Mouse (Mus musculus) heart, postnatal 36 days (tissue): ENCODE measurements around the gene Gfod2. TPM values are rescaled to one million over a fixed set of nuclear protein-coding genes. Genes with fewer than 3 reads are reported as not detected.
A peak's percentile ranks its signal among the peaks of the same experiment; 100 is the strongest.

Experiments
- DNase-seq, 2 experiments: peaks; one replicate each; pipeline ENCODE4 v3.0.0; 2021 to 2022
- intact Hi-C: fragments of 180-260 bp; cut with DNase I; formaldehyde crosslinking; loops from one replicate; pipeline ENCODE4 v1.15.1; 2025
- total RNA-seq, 2 experiments: library from RNA; stranded (reverse); gene quantifications; 2 replicates each; pipeline ENCODE4 v1.2.3; 2021

Gene Gfod2
- total RNA-seq, 2 experiments from 2014 or later: 4.0 to 4.1 TPM

DNA sequence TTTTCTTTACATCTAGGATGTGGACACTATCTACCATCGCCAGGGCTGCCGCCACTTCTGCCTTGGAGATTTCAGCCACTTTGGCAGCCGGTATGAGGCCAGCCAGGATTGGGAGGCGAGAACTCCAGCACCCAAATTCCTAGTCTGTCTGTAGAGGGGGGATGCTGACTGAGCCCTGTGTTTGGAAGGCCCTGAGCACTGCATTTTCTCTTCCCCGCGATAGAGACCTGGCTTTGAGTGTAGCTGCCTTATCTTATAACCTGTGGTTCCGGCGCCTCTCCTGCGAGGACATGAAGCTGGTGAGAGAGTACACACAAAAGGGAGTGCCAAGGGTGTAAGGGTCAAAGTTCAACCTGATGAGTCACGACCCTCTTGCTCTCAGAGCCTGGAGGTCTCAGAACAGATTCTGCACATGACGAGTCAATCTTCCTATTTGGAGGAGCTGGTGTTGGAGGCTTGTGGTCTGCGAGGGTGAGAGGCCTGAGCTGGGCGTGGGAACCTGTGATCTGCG lies 70.2 kb downstream of the Gfod2 start:
- intact Hi-C loops: loop anchor here (5.0 to 10.0 kb wide), 3 partner anchors 51 to 121 kb away; partner anchors contain the start of genes Agrp, Atp6v0d1 and Ctcf
- no peak for DNase-seq

DNA sequence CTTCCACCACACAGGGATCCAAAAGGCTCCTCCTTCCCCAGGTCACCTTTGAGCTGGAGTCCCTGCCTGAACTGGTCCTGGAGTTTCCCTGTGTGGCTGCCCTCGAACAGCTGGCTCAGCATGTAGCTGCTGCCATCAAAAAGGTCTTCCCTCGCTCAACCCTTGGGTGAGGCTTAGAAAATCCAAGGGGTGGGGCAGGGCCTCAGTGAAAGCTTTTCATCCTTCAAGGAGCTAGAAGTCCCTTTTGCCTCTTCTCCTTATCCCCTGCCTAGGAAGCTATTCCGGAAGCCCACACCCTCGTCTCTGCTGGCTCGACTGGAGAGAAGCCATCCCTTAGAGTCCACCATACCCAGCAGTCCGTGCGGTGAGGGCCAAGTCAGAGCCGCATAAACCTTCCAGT lies 71.0 kb downstream of the Gfod2 start:
- intact Hi-C loops: loop anchor here (5.0 to 10.0 kb wide), 3 partner anchors 50 to 120 kb away; partner anchors contain the start of genes Agrp, Atp6v0d1 and Ctcf
- DNase-seq: no peak

DNA sequence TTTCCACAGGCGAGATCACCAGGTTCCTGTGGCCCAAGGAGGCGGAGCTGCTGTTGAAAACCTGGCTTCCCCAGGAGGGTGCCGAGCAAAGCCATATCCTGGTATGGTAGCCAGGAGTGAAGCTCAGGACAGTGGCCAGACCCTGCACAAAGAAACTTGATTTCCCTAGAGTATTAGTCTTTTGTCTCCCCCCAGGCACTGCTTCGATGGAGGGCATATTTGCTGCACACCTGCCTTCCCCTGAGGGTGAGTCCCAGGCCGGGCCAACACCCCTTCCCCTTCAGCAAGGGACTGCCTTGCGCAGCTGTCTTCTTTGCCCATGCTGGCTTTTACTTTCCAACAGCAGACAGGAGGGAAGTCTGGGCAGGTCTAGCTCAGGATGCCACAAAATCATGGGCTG lies 71.9 kb downstream of the Gfod2 start:
- no peak for DNase-seq

DNA sequence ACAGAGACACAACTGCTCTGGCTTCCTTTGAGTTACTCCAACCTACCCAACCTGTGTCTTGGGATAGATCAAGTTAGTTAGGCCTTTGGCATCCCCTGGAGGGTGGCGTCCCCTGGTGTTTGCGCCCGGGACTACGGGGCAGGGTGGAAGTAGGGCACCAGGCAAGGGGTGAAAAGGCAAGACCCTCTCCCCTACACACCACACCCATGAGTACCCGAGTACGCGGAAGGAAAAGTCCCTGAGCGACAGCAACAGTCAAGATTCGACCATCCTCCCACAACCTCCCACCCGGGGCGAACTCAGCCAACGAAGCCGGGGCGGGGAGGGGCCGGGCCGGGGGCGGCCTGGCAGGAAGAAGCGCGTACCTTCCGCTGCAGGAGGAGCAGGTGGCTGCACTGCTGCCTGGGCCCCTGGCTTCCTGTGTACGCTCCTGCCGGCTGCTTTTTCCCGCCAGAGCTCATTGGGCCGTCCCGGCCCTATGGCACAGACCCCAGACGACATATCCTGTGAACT lies 72.6 kb downstream of the Gfod2 start, which contains the start of gene Carmil2:
Gene Carmil2 (plus strand): TSS at position 479 of the 513 bp plus-strand sequence.
- DNase-seq: peak; percentile 71 to 80
- intact Hi-C loops: loop anchor here (2.0 to 10.0 kb wide), 4 partner anchors 49 to 119 kb away; partner anchors contain the start of genes Agrp, Atp6v0d1 and Ctcf

More for the DNA sequence above, 71.9 kb downstream of the Gfod2 start:
- intact Hi-C loops: loop anchor here (5.0 to 10.0 kb wide), 3 partner anchors 49 to 119 kb away; partner anchors contain the start of genes Agrp, Atp6v0d1 and Ctcf

DNA sequence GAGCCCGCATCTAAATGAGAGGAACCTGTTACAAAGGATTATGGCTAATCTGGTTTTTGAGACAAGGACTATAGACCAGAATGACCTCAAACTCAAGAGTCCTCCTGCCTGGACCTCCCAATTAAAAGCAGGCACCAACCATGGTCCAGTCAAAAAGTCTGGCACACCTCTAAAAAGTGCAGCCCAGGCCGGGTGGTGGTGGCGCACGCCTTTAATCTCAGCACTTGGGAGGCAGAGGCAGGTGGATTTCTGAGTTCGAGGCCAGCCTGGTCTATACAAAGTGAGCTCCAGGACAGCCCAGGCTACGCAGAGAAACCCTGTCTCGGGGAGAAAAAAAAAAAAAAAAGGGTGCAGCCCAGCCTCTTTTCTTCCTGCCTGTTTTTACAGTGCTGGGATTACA lies 73.1 kb downstream of the Gfod2 start:
- no peak for DNase-seq

DNA sequence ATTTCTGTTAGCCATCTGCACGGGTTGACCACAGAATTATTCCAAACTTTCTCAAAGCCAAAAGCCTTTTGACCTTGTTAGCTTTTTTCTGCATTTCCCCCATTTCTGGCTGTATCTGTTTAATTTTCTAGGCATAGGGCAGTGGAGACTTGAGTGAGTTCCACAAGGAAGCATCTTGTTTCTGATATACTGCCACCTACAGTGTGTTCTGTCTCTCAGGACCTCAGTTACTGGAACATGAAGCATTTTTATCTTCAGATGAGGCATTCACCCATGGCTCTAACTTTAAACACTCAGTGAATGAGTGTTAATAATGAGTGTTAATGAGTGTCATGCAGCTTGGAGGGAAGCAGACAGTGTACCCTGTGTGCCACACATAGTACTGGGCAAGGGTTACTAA lies 80.6 kb downstream of the Gfod2 start:
- intact Hi-C loops: loop anchor here (2.0 kb wide), 1 partner anchor 13 kb away; no protein-coding TSS in a partner anchor

More for the DNA sequence above, 73.1 kb downstream of the Gfod2 start:
- intact Hi-C loops: loop anchor here (2.0 to 10.0 kb wide), 4 partner anchors 48 to 118 kb away; partner anchors contain the start of genes Agrp, Atp6v0d1 and Ctcf

More for the DNA sequence above, 80.6 kb downstream of the Gfod2 start:
- DNase-seq: no peak

Other genes with a start within 250 kb of the Gfod2 start
- not detected for gene Hsd11b2, start 239.9 kb downstream of the Gfod2 start, total RNA-seq
- gene Atp6v0d1, start 192.6 kb downstream of the Gfod2 start, total RNA-seq: 10 to 100 TPM; 51.7 to 53.4 TPM
- gene Ripor1, start 153.4 kb downstream of the Gfod2 start, total RNA-seq: 10 to 100 TPM; 53.0 to 53.8 TPM
- 10 to 100 TPM; 40.0 to 43.0 TPM for gene Ctcf, start 122.1 kb downstream of the Gfod2 start, total RNA-seq
- gene Agrp, start 121.3 kb downstream of the Gfod2 start, total RNA-seq: not detected
- under 1 TPM; 0.27 to 0.31 TPM for gene Carmil2, start 72.4 kb downstream of the Gfod2 start, total RNA-seq
- 10 to 100 TPM; 11.7 to 12.3 TPM for gene Acd, start 57.6 kb downstream of the Gfod2 start, total RNA-seq
- gene Pard6a, start 57.5 kb downstream of the Gfod2 start, total RNA-seq: 1 to 10 TPM; 7.7 to 8.5 TPM
- not detected for gene 4933405L10Rik, start 51.0 kb downstream of the Gfod2 start, total RNA-seq
- 1 to 10 TPM; 1.3 to 2.2 TPM for gene Enkd1, start 50.5 kb downstream of the Gfod2 start, total RNA-seq
- 10 to 100 TPM; 19.8 TPM for gene Ranbp10, start 68.7 kb upstream of the Gfod2 start, total RNA-seq
- gene Tsnaxip1, start 69.1 kb upstream of the Gfod2 start, total RNA-seq: not detected
- 1 to 10 TPM; 2.0 to 2.6 TPM for gene Cenpt, start 94.6 kb upstream of the Gfod2 start, total RNA-seq
- gene Thap11, start 96.5 kb upstream of the Gfod2 start, total RNA-seq: 10 to 100 TPM; 26.5 to 28.3 TPM
- 10 to 100 TPM; 33.0 to 42.4 TPM for gene Nutf2, start 101.9 kb upstream of the Gfod2 start, total RNA-seq
- gene Edc4, start 122.2 kb upstream of the Gfod2 start, total RNA-seq: 10 to 100 TPM; 24.2 to 26.3 TPM
- 1 to 10 TPM in 1 of 2 experiments, under 1 TPM in 1; 0.49 to 1.1 TPM for gene Nrn1l, start 134.9 kb upstream of the Gfod2 start, total RNA-seq
- 10 to 100 TPM; 15.1 to 17.2 TPM for gene Pskh1, start 141.8 kb upstream of the Gfod2 start, total RNA-seq
- under 1 TPM in 1 of 2 experiments, not detected in 1; 0.43 TPM for gene Ctrl, start 175.2 kb upstream of the Gfod2 start, total RNA-seq
- gene Psmb10, start 179.8 kb upstream of the Gfod2 start, total RNA-seq: 10 to 100 TPM; 63.6 to 72.7 TPM
- 1 to 10 TPM; 1.0 to 1.1 TPM for gene Lcat, start 184.7 kb upstream of the Gfod2 start, total RNA-seq
- 10 to 100 TPM; 48.0 to 50.3 TPM for gene Slc12a4, start 207.4 kb upstream of the Gfod2 start, total RNA-seq
- gene Dpep3, start 220.8 kb upstream of the Gfod2 start, total RNA-seq: not detected
- 1 to 10 TPM; 7.4 to 7.6 TPM for gene Dus2, start 232.7 kb upstream of the Gfod2 start, total RNA-seq
- gene Dpep2nb, start 247.3 kb upstream of the Gfod2 start, total RNA-seq: not detected